Mouse (Mus musculus): ENCODE results near the gene Disp1. TPM values are rescaled to one million over a fixed set of nuclear protein-coding genes. Genes with fewer than 3 reads are reported as not detected.

Gene Disp1
- polyA plus RNA-seq, 1 experiment from 2014 or later, result 10.8 TPM

- 78% methylated on average over 7 of the region's 7 CpGs for whole genome bisulfite sequencing
- H3K27me3 ChIP-seq (ENCODE audit: insufficient read depth, poor library complexity, severe bottlenecking), result no peaks in the 10 kb centered on the region
- no peaks in the 10 kb centered on the region for H3K9me3 ChIP-seq
- no peak for DNase-seq (ENCODE audit: low spot score)
- no peak overlapping the region for H3K4me3 ChIP-seq
- H3K36me3 ChIP-seq, result no peaks in the 10 kb centered on the region
- H3K27ac ChIP-seq, result no peak overlapping the region
- H3K4me1 ChIP-seq, result no peaks in the 10 kb centered on the region
Observed at GRCm38 (mm10) chr1:183232985-183233678, 11.8 kb upstream of the Disp1 start.

- DNase-seq (ENCODE audit: low spot score), result no peak
- no peaks in the 10 kb centered on the region for H3K27me3 ChIP-seq (ENCODE audit: insufficient read depth, poor library complexity, severe bottlenecking)
- H3K4me3 ChIP-seq, result no peak overlapping the region
- no peak overlapping the region for H3K27ac ChIP-seq
- H3K9me3 ChIP-seq, result no peaks in the 10 kb centered on the region
- 63% methylated on average over 7 of the region's 7 CpGs for WGBS
- H3K4me1 ChIP-seq, result peaks cover 4% of the 10 kb centered on the region; the same call in 1 of the 2 replicates
- H3K36me3 ChIP-seq, result no peaks in the 10 kb centered on the region
Observed at GRCm38 (mm10) chr1:183227469-183227868, 6.1 kb upstream of the Disp1 start.

- 84% methylated on average over 6 of the region's 6 CpGs for WGBS
Observed at GRCm38 (mm10) chr1:183219021-183219420, 2.3 kb downstream of the Disp1 start.

GRCm38 (mm10) chr1:183216691-183217090 is 4.6 kb downstream of the Disp1 start:
- H3K27ac ChIP-seq, result no peak overlapping the region
- no peaks in the 10 kb centered on the region for H3K9me3 ChIP-seq
- H3K4me1 ChIP-seq, result peaks cover 29% of the 10 kb centered on the region
- H3K27me3 ChIP-seq (ENCODE audit: insufficient read depth, poor library complexity, severe bottlenecking), result no peaks in the 10 kb centered on the region
- WGBS, result 84% methylated on average over 4 of the region's 4 CpGs
- H3K4me3 ChIP-seq, result no peak overlapping the region
- 0 out of 2 replicates have a peak, but pooled peaks cover 5% of the 10 kb centered on the region for H3K36me3 ChIP-seq
- no peak for DNase-seq (ENCODE audit: low spot score)

More at GRCm38 (mm10) chr1:183219021-183219420, 2.3 kb downstream of the Disp1 start:
- no peaks in the 10 kb centered on the region for H3K9me3 ChIP-seq
- H3K4me3 ChIP-seq, result no peak overlapping the region
- no peak for DNase-seq (ENCODE audit: low spot score)
- H3K27ac ChIP-seq, result no peak overlapping the region
- H3K4me1 ChIP-seq, result peaks cover 23% of the 10 kb centered on the region
- H3K27me3 ChIP-seq (ENCODE audit: insufficient read depth, poor library complexity, severe bottlenecking), result no peaks in the 10 kb centered on the region
- 0 out of 2 replicates have a peak, but pooled peaks cover 3% of the 10 kb centered on the region for H3K36me3 ChIP-seq

- no peaks in the 10 kb centered on the region for H3K9me3 ChIP-seq
- no peaks in the 10 kb centered on the region for H3K27me3 ChIP-seq (ENCODE audit: insufficient read depth, poor library complexity, severe bottlenecking)
- no peak overlapping the region for H3K27ac ChIP-seq
- DNase-seq (ENCODE audit: low spot score), result no peak
- WGBS, result 91% methylated on average over 6 of the region's 6 CpGs
- no peak overlapping the region for H3K4me3 ChIP-seq
- H3K4me1 ChIP-seq, result peaks cover 26% of the 10 kb centered on the region
- 0 out of 2 replicates have a peak, but pooled peaks cover 5% of the 10 kb centered on the region for H3K36me3 ChIP-seq
Observed at GRCm38 (mm10) chr1:183215706-183216105, 5.6 kb downstream of the Disp1 start.

GRCm38 (mm10) chr1:183213850-183214249 is 7.5 kb downstream of the Disp1 start:
- Histone ChIP-seq H3K4me3 (no peak overlapping the region), H3K27ac (no peak overlapping the region), H3K27me3 (ENCODE audit: insufficient read depth, poor library complexity, severe bottlenecking) (no peaks in the 10 kb centered on the region), H3K4me1 (peaks cover 17% of the 10 kb centered on the region; the same call in 1 of the 2 replicates), H3K36me3 (0 out of 2 replicates have a peak, but pooled peaks cover 7% of the 10 kb centered on the region), H3K9me3 (no peaks in the 10 kb centered on the region)
- WGBS, result 89% methylated on average over 6 of the region's 6 CpGs
- no peak for DNase-seq (ENCODE audit: low spot score)

- H3K27me3 ChIP-seq (ENCODE audit: insufficient read depth, poor library complexity, severe bottlenecking), result no peaks in the 10 kb centered on the region
- WGBS, result 62% methylated on average over 6 of the region's 6 CpGs
- 0 out of 2 replicates have a peak, but pooled peaks cover 7% of the 10 kb centered on the region for H3K36me3 ChIP-seq
- no peak for DNase-seq (ENCODE audit: low spot score)
- no peaks in the 10 kb centered on the region for H3K9me3 ChIP-seq
- H3K27ac ChIP-seq, result no peak overlapping the region
- H3K4me3 ChIP-seq, result no peak overlapping the region
- peaks cover 16% of the 10 kb centered on the region; the same call in 1 of the 2 replicates for H3K4me1 ChIP-seq
Observed at GRCm38 (mm10) chr1:183212757-183213211, 8.5 kb downstream of the Disp1 start.

- 90% methylated on average over 8 of the region's 8 CpGs for WGBS
- H3K36me3 ChIP-seq, result 0 out of 2 replicates have a peak, but pooled peaks cover 7% of the 10 kb centered on the region
- peaks cover 14% of the 10 kb centered on the region; the same call in 1 of the 2 replicates for H3K4me1 ChIP-seq
- H3K9me3 ChIP-seq, result no peaks in the 10 kb centered on the region
- H3K27me3 ChIP-seq (ENCODE audit: insufficient read depth, poor library complexity, severe bottlenecking), result no peaks in the 10 kb centered on the region
- no peak overlapping the region for H3K27ac ChIP-seq
- no peak overlapping the region for H3K4me3 ChIP-seq
- DNase-seq (ENCODE audit: low spot score), result no peak
Observed at GRCm38 (mm10) chr1:183210115-183210514, 11.2 kb downstream of the Disp1 start.

- H3K4me3 ChIP-seq, result no peak overlapping the region
- H3K27ac ChIP-seq, result no peak overlapping the region
- 0 out of 2 replicates have a peak, but pooled peaks cover 4% of the 10 kb centered on the region for H3K36me3 ChIP-seq
- H3K4me1 ChIP-seq, result peaks cover 8% of the 10 kb centered on the region; the same call in 1 of the 2 replicates
- H3K27me3 ChIP-seq (ENCODE audit: insufficient read depth, poor library complexity, severe bottlenecking), result no peaks in the 10 kb centered on the region
- DNase-seq (ENCODE audit: low spot score), result no peak
- H3K9me3 ChIP-seq, result no peaks in the 10 kb centered on the region
- WGBS, result 89% methylated on average over 6 of the region's 6 CpGs
Observed at GRCm38 (mm10) chr1:183207623-183208022, 13.7 kb downstream of the Disp1 start.

- Histone ChIP-seq H3K36me3 (peaks cover 6% of the 10 kb centered on the region; the same call in 1 of the 2 replicates), H3K4me1 (peaks cover 8% of the 10 kb centered on the region; the same call in 1 of the 2 replicates), H3K27me3 (ENCODE audit: insufficient read depth, poor library complexity, severe bottlenecking) (no peaks in the 10 kb centered on the region), H3K4me3 (no peak overlapping the region), H3K9me3 (no peaks in the 10 kb centered on the region), H3K27ac (no peak overlapping the region)
- 94% methylated on average over 3 of the region's 3 CpGs for WGBS
- DNase-seq (ENCODE audit: low spot score), result no peak
Observed at GRCm38 (mm10) chr1:183207141-183207540, 14.2 kb downstream of the Disp1 start.

GRCm38 (mm10) chr1:183200926-183201325 is 20.4 kb downstream of the Disp1 start:
- WGBS, result 87% methylated on average over 5 of the region's 5 CpGs
- no peak overlapping the region for H3K27ac ChIP-seq
- no peaks in the 10 kb centered on the region for H3K9me3 ChIP-seq

GRCm38 (mm10) chr1:183194763-183195162 is 26.6 kb downstream of the Disp1 start:
- Histone ChIP-seq H3K4me3 (no peak overlapping the region), H3K9me3 (no peaks in the 10 kb centered on the region), H3K27ac (no peak overlapping the region), H3K36me3 (no peaks in the 10 kb centered on the region; the same call in 1 of the 2 replicates), H3K4me1 (peaks cover 37% of the 10 kb centered on the region), H3K27me3 (ENCODE audit: insufficient read depth, poor library complexity, severe bottlenecking) (no peaks in the 10 kb centered on the region)
- 91% methylated on average over 18 of the region's 18 CpGs for WGBS
- DNase-seq (ENCODE audit: low spot score), result no peak

More at GRCm38 (mm10) chr1:183200926-183201325, 20.4 kb downstream of the Disp1 start:
- Histone ChIP-seq H3K4me3 (no peak overlapping the region), H3K4me1 (no peaks in the 10 kb centered on the region), H3K36me3 (peaks cover 3% of the 10 kb centered on the region; the same call in 1 of the 2 replicates), H3K27me3 (ENCODE audit: insufficient read depth, poor library complexity, severe bottlenecking) (no peaks in the 10 kb centered on the region)
- no peak for DNase-seq (ENCODE audit: low spot score)

GRCm38 (mm10) chr1:183194151-183194550 is 27.2 kb downstream of the Disp1 start:
- DNase-seq (ENCODE audit: low spot score), result no peak
- H3K9me3 ChIP-seq, result no peaks in the 10 kb centered on the region
- WGBS, result 74% methylated on average over 5 of the region's 5 CpGs
- H3K27ac ChIP-seq, result no peak overlapping the region
- H3K27me3 ChIP-seq (ENCODE audit: insufficient read depth, poor library complexity, severe bottlenecking), result no peaks in the 10 kb centered on the region
- no peaks in the 10 kb centered on the region; the same call in 1 of the 2 replicates for H3K36me3 ChIP-seq
- H3K4me3 ChIP-seq, result no peak overlapping the region
- H3K4me1 ChIP-seq, result peaks cover 44% of the 10 kb centered on the region
